Mouse (Mus musculus) splenic B cell, adult 2 months (primary cell): Measurements from ENCODE around the gene Cdh5.

Experiments used
- DNase-seq: peaks from one replicate; pipeline ENCODE4 v3.0.0-alpha.2; 2011; ENCODE audit warnings: low read depth, low spot score
- H3K27me3 ChIP-seq: 2 replicates; pipeline ENCODE4 v1.6.1; 2012; ENCODE audit warnings: mild to moderate bottlenecking, low read length, moderate library complexity, mixed read lengths; ENCODE audit not compliant: control insufficient read depth, poor library complexity, insufficient read depth, severe bottlenecking
- H3K36me3 ChIP-seq: 2 replicates; pipeline ENCODE4 v1.6.1; 2012; ENCODE audit warnings: mild to moderate bottlenecking, low read length, moderate library complexity, mixed read lengths; ENCODE audit not compliant: control insufficient read depth, poor library complexity, insufficient read depth, severe bottlenecking

Gene Cdh5

DNA sequence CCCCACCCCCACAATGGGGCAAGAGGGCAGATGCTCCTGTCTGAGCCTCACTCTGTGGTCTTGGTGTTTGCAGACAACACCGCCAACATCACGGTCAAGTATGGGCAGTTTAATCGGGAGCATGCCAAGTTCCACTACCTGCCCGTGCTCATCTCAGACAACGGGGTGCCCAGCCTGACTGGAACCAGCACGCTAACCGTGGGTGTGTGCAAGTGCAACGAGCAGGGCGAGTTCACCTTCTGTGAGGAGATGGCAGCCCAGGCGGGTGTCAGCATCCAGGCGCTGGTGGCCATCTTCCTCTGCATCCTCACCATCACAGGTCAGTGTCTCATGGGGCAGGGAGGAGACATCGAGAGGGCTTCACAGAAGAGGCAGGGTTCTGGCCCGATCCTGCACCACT lies 39.2 kb downstream of the Cdh5 start:
- DNase-seq: no peak
- Histone ChIP-seq H3K36me3 (no peaks in the 10 kb centered on the region), H3K27me3 (no peaks in the 10 kb centered on the region)

DNA sequence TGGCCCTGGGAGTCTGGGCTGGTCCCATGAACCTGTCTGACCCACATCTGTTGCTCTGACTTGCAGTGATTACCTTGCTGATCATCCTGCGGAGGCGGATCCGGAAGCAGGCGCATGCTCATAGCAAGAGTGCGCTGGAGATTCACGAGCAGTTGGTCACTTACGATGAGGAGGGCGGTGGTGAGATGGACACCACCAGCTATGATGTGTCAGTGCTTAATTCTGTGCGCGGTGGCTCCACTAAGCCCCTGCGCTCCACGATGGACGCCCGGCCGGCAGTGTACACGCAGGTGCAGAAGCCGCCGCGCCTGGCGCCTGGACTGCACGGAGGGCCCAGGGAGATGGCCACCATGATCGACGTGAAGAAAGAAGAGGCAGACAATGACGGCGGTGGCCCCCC lies 41.0 kb downstream of the Cdh5 start:
- no peaks in the 10 kb centered on the region for H3K36me3 ChIP-seq
- no peak for DNase-seq
- no peaks in the 10 kb centered on the region for H3K27me3 ChIP-seq

DNA sequence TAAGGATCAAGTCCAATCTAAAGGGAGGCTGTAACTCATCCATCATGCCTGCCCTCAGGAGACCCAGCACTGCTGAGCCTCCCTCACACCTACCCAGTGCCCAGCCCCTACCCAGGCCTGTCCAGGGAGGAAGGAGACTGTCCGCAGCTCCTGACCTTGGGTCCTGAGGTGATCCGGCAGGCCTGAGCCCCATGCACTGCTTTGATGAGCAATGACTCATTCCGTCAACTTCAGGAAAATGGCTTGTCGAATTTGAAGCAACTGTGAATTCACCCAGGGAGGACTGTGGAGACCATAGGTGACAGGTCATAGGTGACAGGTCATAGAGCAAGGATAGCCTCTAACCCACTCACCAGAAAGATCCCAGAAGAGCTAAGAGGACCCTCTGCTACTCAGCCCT lies 42.0 kb downstream of the Cdh5 start:
- DNase-seq: no peak
- Histone ChIP-seq H3K27me3 (no peaks in the 10 kb centered on the region), H3K36me3 (no peaks in the 10 kb centered on the region)

DNA sequence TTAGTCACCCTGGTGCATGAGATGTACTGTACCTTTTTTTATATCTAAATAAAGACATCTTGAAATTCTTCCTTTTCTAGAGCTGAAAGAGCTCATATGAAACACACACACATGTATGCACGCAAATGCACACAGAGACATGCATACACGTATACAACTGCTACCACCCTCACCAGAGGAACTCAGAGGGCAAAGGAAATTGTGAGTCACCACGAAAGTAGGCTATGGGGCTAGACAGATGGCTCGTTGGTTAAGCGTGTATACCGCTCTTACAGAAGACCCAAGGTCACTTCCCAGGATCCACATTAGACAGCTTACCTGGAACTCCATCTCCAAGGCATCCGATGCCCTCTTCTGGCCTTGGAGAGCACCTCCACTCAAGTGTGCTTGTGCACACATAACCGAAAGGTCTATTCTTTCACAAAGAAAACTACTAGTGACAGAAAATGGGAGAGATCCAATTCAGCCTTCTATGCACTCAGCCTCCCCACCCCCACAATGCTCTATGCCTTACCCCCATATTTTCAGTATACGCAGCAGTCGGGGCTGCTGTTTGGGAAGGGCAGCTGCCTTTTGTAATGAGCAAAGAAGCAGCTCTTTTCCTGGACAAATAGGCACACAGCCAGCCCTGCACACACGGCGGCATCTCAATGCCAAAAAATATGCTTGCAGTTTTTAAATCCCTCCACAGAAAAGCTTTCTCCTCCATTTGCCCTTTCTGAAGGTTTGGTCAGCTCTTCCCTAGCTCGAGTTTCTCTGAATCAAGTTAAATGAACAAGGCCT lies 43.2 kb downstream of the Cdh5 start:
- peak; percentile 24 for DNase-seq
- Histone ChIP-seq H3K36me3 (no peaks in the 10 kb centered on the region), H3K27me3 (no peaks in the 10 kb centered on the region)

DNA sequence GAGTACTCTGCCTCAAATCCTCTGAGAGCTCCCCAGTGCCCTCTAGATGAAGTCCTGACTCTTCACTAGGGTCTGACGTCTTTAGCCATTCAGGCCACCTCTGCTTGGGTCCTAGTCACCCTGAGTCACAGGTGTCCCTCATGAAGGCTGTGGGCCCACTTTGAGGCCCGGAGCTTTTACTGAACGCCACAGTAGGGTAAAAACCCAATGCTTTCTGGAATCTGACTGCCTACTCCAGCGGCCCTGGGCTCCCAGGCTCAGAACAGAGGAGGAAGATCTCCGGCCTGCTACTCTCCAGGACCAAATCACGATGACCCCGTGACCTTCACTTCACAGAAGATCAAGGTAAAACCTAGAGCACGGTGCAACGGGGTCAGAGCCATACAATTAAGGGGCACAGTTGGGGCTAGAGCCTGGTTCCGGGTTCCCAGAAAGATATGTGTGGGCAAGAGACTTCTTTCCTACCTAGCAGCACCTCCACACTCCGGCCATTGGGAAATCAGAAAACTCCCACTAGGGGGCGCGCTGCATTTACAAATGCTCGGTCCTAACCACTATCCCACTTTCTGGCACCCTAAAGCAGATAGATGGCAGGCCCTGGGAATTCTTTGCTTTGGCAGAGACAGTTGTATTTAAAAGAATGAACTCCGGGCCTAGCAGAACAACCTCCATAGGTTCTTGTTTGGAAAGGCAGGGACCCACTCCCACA lies 44.7 kb downstream of the Cdh5 start:
- Histone ChIP-seq H3K27me3 (no peaks in the 10 kb centered on the region), H3K36me3 (no peaks in the 10 kb centered on the region)
- DNase-seq: peak; percentile 83

DNA sequence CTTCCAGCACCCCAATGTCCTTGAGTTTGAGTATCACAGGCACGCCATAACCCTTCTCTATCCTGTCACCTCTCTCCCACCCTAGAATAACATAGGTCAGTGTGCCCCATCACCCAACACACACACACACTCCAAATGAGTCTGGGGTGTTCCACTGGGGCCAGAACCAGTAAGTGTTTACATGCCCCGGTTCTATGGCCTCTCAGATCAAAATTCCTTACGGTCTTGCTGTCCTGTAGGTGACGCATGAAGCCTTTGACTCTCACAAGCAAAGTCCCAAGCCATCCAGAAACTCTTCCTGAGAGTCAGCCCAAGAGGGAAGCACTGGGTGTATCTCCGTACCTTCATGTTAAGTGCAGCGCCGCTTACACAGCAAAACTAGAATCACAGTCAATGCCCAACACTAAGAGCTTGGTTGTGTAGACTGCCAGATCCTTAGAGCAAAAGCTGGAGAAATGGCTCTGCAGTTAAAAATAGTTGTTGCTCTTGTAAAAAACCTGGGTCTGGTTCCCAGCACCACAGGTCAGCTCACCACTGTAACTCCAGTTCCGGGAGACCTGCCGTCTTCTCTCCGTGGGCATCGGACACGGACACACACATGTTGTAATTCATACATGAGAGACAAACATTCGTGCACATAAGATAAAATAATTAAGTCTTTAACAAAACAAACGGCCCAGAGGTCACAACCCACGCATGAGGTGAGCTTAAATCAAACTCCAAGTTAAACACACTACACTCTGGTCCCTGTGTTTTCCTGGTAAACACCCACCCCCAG lies 45.5 kb downstream of the Cdh5 start:
- Histone ChIP-seq H3K36me3 (no peaks in the 10 kb centered on the region), H3K27me3 (no peaks in the 10 kb centered on the region)
- no peak for DNase-seq

DNA sequence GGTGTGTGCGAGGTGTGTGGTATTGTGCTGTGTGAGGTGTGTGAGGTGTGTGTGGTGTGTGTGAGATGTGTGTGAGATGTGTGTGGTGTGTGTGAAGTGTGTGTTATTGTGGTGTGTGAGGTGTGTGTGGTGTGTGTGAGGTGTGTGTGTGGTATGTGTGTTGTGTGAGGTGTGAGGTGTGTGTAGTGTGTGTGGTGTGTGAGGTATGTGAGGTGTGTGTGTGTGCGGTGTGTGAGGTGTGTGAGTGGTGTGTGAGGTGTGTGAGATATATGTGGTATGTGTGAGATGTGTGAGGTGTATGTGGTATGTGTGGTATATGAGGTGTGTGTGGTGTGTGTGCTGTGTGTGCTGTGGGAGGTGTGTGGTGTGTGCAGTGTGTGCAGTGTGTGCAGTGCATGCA lies 46.5 kb downstream of the Cdh5 start:
- no peak for DNase-seq
- H3K36me3 ChIP-seq: no peaks in the 10 kb centered on the region
- no peaks in the 10 kb centered on the region for H3K27me3 ChIP-seq

DNA sequence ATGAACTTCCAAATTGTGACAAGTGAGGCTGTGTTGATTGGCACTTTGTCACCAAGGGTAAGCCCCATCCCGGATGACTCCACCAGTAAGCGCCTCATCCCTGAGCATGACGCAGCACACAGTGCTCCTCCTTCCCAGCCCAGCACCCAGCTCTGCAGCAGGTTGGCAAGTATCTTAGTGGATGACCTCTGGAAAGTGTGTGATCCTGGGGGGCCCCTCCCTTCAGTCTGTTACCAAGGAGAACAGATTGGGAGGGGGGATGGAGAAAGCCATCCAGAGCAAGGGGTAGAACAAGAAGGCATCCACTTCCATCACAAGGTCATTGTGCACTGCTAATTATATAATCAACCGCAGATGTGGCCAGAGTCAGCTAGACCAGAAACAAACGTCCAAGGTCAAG lies 59.3 kb downstream of the Cdh5 start:
- DNase-seq: no peak
- Histone ChIP-seq H3K36me3 (no peaks in the 10 kb centered on the region), H3K27me3 (peaks cover 3% of the 10 kb centered on the region)

DNA sequence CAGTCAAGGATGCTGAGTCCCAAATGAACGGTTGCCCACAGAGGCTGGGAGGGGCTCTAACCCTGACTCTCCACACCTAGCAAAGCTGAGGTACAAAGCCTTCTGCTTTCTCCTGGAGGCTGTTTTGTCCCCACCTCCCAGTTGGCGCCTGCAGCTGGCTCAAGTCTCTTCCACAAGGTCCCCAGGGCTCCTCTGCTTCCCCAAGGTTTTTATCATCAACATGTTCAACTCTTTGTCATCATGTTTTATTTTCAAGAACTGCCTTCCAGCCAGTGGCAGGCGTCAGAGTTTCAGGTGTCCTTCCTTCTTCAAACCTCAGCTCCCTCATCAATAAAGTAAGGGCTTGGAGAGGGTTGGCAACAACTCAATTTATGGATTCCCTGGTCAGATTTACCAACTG lies 68.0 kb downstream of the Cdh5 start:
- no peaks in the 10 kb centered on the region; the same call in 1 of the 2 replicates for H3K27me3 ChIP-seq
- DNase-seq: no peak
- no peaks in the 10 kb centered on the region for H3K36me3 ChIP-seq

DNA sequence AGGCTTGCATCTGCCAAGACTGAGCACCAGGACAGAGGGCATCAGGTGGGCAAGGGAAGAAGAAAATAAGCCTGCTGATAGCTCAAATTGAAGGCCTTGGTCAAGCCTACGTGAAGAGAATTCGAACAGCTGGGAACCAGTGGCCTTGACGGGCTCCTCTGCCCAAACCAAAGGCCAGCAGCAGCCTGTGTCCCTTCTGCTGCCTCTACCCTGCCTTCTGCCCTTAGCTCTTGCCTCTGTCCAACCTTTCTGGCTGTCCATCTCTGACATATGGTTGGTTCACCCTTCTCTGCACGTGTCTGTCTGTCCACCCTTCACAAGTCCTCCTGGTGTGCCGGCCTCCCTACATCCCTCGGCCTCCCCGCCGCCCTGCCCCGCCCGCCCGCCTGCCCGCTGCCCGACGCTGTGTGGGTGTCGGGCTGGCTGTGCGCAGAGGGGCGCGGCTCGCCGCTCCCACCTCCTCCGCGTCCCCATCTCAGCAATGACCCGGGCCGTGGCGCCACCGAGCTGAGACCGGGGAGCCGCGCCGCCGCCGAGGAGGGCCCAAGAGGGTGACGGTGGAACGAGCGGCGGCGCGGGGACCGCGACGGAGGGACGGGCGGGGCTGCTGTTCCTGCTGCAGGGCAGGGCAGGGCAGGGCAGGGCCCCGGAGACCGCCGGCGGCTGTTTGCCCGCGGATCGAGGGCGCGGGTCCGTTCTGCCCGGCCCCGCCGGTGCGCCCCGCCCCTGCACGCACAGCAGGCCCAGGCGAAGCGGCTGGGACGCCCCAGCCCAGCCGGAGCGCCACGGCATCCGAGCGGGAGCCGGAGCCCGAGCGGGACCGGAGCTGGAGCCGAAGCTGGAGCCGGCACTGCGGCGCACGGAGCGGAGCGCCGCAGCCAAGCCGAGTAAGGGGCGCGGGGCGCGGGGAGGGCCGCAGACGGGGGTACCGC lies 69.0 kb downstream of the Cdh5 start, which contains the start of gene Bean1:
Gene Bean1 (plus strand): TSS at position 325 of the 932 bp plus-strand sequence.
- peak; percentile 42 for DNase-seq
- Histone ChIP-seq H3K36me3 (no peaks in the 10 kb centered on the region), H3K27me3 (no peaks in the 10 kb centered on the region; the same call in 1 of the 2 replicates)

DNA sequence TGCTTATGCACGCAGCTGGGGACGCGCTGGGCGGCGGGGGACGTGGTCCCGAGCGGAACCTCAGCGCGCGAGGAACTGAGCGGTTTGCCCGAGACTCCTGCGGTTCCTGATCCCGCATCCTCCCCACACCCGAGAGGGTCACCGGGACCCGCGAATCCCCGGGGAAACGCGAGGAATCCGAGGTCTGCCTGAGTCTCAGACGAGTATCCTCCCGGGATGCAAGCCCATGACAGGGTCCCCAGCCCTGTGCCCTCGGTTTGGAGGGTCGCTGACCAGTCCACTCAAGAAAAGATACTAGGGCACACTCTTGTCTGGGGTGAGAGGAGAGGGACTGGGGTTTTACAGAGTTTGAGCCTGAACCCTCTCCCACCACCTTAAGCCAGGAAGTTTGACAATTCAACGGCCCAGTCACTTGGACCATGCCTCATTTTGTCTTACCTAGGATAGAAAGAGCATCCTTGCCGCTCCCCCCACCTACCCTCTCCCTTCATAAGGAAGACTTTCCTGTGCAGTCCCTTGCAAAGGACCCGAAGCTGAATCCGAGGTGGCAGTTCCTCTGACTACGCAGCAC lies 69.7 kb downstream of the Cdh5 start:
- DNase-seq: no peak
- H3K36me3 ChIP-seq: no peaks in the 10 kb centered on the region

DNA sequence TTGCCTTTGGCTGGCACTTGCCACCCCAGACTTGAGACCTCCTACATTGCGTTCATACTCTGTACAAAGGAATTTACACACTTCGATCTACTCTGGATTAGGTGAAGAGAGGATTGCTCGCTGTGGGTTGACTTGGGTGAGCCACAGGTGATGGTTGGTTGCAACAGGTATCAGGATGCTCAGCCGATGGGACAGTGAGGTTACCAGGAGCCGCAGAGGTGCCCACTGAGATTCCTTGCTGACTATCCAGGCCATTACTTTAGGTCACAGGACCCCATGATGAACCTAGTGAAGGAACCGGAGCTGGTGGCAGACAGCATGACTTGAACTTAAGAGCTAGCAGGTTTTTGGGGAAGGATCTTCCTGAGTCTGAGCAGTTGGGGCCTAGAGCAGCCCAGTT lies 71.0 kb downstream of the Cdh5 start:
- Histone ChIP-seq H3K36me3 (no peaks in the 10 kb centered on the region), H3K27me3 (no peaks in the 10 kb centered on the region; the same call in 1 of the 2 replicates)
- DNase-seq: no peak

More for the DNA sequence above, 69.7 kb downstream of the Cdh5 start:
- H3K27me3 ChIP-seq: no peaks in the 10 kb centered on the region; the same call in 1 of the 2 replicates

DNA sequence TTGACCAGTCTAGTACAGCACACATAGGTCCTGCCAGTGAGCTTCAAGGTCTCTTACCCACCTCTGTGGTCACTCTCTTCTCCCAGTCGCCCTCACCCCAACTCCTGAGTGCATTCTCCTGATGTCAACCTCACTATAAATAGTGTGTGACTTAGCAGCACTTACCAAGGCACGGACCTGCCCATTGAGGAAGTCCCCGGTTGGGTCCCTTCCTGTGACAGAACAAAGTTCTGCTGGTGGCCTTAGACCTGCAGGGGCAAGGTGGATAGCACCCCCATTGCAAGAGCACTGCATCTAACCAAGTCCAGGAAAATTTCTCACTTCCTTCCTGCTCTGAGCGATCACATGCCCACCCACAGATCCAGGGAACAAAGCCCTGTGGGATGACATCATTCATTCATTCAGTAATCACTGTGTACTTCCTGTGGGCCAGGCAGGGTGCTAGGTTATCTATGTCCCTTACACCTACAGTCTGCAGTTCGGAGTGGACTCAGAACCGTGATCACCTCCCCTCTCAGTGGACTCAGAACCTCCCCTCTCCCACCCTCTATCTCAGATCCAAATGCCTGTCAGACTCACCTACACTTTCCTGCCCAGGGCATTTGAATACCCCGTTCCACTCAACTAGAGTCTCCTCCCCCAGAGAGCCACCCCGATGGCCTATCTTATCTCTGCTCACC lies 74.6 kb downstream of the Cdh5 start:
- H3K36me3 ChIP-seq: no peaks in the 10 kb centered on the region
- no peaks in the 10 kb centered on the region; the same call in 1 of the 2 replicates for H3K27me3 ChIP-seq
- DNase-seq: peak; percentile 15
